11 mouse cellular contexts compared by ENCODE assay signal in genomic region chr8:91909637-91910383, GRCm38 (mm10).
DNase-seq lines count a peak whose midpoint lies in the region; ATAC-seq and TF ChIP-seq lines count a peak whose summit lies in the region.
"Had no signal": no experiment of that assay in that cellular context is flagged by ENCODE, and none has a peak within 500 bp of the region (broad histone marks: within the 10 kb centered on the region; RNA-seq: fewer than 3 reads in every experiment).

No protein-coding gene starts in this region.

- no peaks in the 10 kb centered on the region for H3K4me1 ChIP-seq in forebrain, embryonic 14.5 days (ENCODE audit: control insufficient read depth, insufficient read depth, low read length)
- H3K4me1 ChIP-seq in forebrain, embryonic 12.5 days = no peaks in the 10 kb centered on the region
- H3K4me1 ChIP-seq in neural tube, embryonic 11.5 days (ENCODE audit: control insufficient read depth, insufficient read depth, low read length) = no peaks in the 10 kb centered on the region
- peaks cover 10% of the 10 kb centered on the region for H3K4me1 ChIP-seq in forebrain, embryonic 16.5 days (replicated peaks; ENCODE audit: control insufficient read depth, insufficient read depth, low read length)

- no peak for TF ChIP-seq CTCF in layer of hippocampus, adult 2 months (conservative IDR thresholded peaks at IDR 0.05)

- no peaks in the 10 kb centered on the region for H3K27me3 ChIP-seq in forebrain, embryonic 14.5 days (replicated peaks; ENCODE audit: control insufficient read depth, insufficient read depth, low read length)
- peaks cover 31% of the 10 kb centered on the region for H3K27me3 ChIP-seq in forebrain, embryonic 12.5 days
- no peaks in the 10 kb centered on the region for H3K27me3 ChIP-seq in neural tube, embryonic 11.5 days (ENCODE audit: control insufficient read depth, insufficient read depth, low read length)
- 0 out of 2 replicates have a peak, but pooled peaks cover 4% of the 10 kb centered on the region for H3K27me3 ChIP-seq in forebrain, embryonic 16.5 days (replicated peaks; ENCODE audit: control insufficient read depth, insufficient read depth, low read length)

- no peak overlapping the region for H3K27ac ChIP-seq in forebrain, embryonic 14.5 days (ENCODE audit: low read depth, low read length)
- no peak overlapping the region for H3K27ac ChIP-seq in forebrain, embryonic 12.5 days
- no peak overlapping the region for H3K27ac ChIP-seq in neural tube, embryonic 11.5 days (ENCODE audit: low read depth, low read length)
- H3K27ac ChIP-seq in layer of hippocampus, adult 2 months = no peak overlapping the region
- no peak overlapping the region for H3K27ac ChIP-seq in forebrain, embryonic 16.5 days (ENCODE audit: low read length)
- H3K27ac ChIP-seq: forebrain, embryonic 10.5 days had no signal

- DNase-seq in forebrain, embryonic 14.5 days (ENCODE audit: low spot score) = peak; percentile 56
- DNase-seq in neural tube, embryonic 11.5 days (ENCODE audit: low spot score) = peak; percentile 34
- no peak for DNase-seq in neural tube, embryonic 10.5 days (ENCODE audit: extremely low spot score, low spot score)
- peak; percentile 16 to 24 for DNase-seq in layer of hippocampus, adult 2 months (ENCODE audit: low spot score in 2 of 2)
- DNase-seq in skeletal muscle tissue, adult 2 months (ENCODE audit: low read depth, low spot score) = peak; percentile 27
- DNase-seq in ovary, adult 18-20 months (ENCODE audit: low spot score) = no peak
- DNase-seq: B cell, adult 2 months; cerebellum, adult 18-20 months had no signal

- no peak overlapping the region for H3K4me3 ChIP-seq in forebrain, embryonic 14.5 days (ENCODE audit: low read depth, low read length)
- no peak overlapping the region for H3K4me3 ChIP-seq in forebrain, embryonic 12.5 days (replicated peaks)
- H3K4me3 ChIP-seq in neural tube, embryonic 11.5 days (ENCODE audit: low read depth, low read length) = no peak overlapping the region
- no peak overlapping the region for H3K4me3 ChIP-seq in layer of hippocampus, adult 2 months
- H3K4me3 ChIP-seq in forebrain, embryonic 16.5 days (replicated peaks; ENCODE audit: low read length) = no peak overlapping the region
- H3K4me3 ChIP-seq: forebrain, embryonic 10.5 days had no signal

- no peak overlapping the region for H3K9ac ChIP-seq in forebrain, embryonic 14.5 days (ENCODE audit: low read length)
- no peak overlapping the region for H3K9ac ChIP-seq in forebrain, embryonic 12.5 days
- no peak overlapping the region for H3K9ac ChIP-seq in neural tube, embryonic 11.5 days (ENCODE audit: low read length)
- no peak overlapping the region for H3K9ac ChIP-seq in forebrain, embryonic 16.5 days (replicated peaks; ENCODE audit: low read depth, low read length)

- H3K4me2 ChIP-seq in forebrain, embryonic 14.5 days (ENCODE audit: low read length) = no peak overlapping the region
- H3K4me2 ChIP-seq in forebrain, embryonic 12.5 days = no peak overlapping the region
- no peak overlapping the region for H3K4me2 ChIP-seq in neural tube, embryonic 11.5 days (ENCODE audit: low read depth)
- no peak overlapping the region for H3K4me2 ChIP-seq in forebrain, embryonic 16.5 days (ENCODE audit: low read length)

- ATAC-seq in forebrain, embryonic 14.5 days = peak; percentile 29; the same call in 1 of the 2 replicates
- no peak for ATAC-seq in forebrain, embryonic 12.5 days (ENCODE audit: low FRiP score)
- no peak for ATAC-seq in neural tube, embryonic 11.5 days (ENCODE audit: insufficient read depth, low FRiP score, low TSS enrichment)
- no peak for ATAC-seq in forebrain, embryonic 16.5 days

- H3K36me3 ChIP-seq in forebrain, embryonic 14.5 days (ENCODE audit: control insufficient read depth, insufficient read depth, low read length) = no peaks in the 10 kb centered on the region
- H3K36me3 ChIP-seq in forebrain, embryonic 12.5 days (replicated peaks) = no peaks in the 10 kb centered on the region
- H3K36me3 ChIP-seq in neural tube, embryonic 11.5 days (ENCODE audit: control insufficient read depth, insufficient read depth, low read length) = no peaks in the 10 kb centered on the region
- no peaks in the 10 kb centered on the region for H3K36me3 ChIP-seq in forebrain, embryonic 16.5 days (ENCODE audit: control insufficient read depth, insufficient read depth)
- H3K36me3 ChIP-seq: forebrain, embryonic 10.5 days had no signal

- 53% methylated on average over 14 of the region's 14 CpGs for WGBS in forebrain, embryonic 14.5 days
- WGBS in forebrain, embryonic 12.5 days = 81% methylated on average over 14 of the region's 14 CpGs
- 51% methylated on average over 14 of the region's 14 CpGs for WGBS in neural tube, embryonic 11.5 days
- WGBS in forebrain, embryonic 16.5 days = 43% methylated on average over 14 of the region's 14 CpGs

- H3K9me3 ChIP-seq in forebrain, embryonic 14.5 days (replicated peaks; ENCODE audit: control insufficient read depth, low read length) = no peaks in the 10 kb centered on the region
- no peaks in the 10 kb centered on the region for H3K9me3 ChIP-seq in forebrain, embryonic 12.5 days
- H3K9me3 ChIP-seq in neural tube, embryonic 11.5 days (ENCODE audit: control insufficient read depth, low read length) = no peaks in the 10 kb centered on the region
- H3K9me3 ChIP-seq in forebrain, embryonic 16.5 days (ENCODE audit: control insufficient read depth, low read length) = no peaks in the 10 kb centered on the region
- H3K9me3 ChIP-seq: forebrain, embryonic 10.5 days had no signal

Comparison
In these comparisons a context has a peak if more than half of its experiments do, and no peak if none do; other contexts are left out.
1. DNase-seq: peak in forebrain, embryonic 14.5 days (single experiment), neural tube, embryonic 11.5 days (single experiment), layer of hippocampus, adult 2 months (2 of 2) and skeletal muscle tissue, adult 2 months (single experiment); none in neural tube, embryonic 10.5 days (single experiment) and ovary, adult 18-20 months (single experiment).